Mouse (Mus musculus) neural tube, embryonic 14.5 days (tissue): ENCODE measurements at regions not wholly inside any gene's neighbourhood (a gene's known extent, or its start where the extent isn't known, plus 50 kb on each side); places are given as distances from the start of the nearest gene placed in this dataset.

Source experiments
- ATAC-seq: fragments of 200-750 bp; cut with Nextera tagmentation; 2 replicates; pipeline ENCODE4 v1.8.0; 2017; ENCODE audit warnings: low read depth, mild to moderate bottlenecking, moderate TSS enrichment, moderate library complexity
- H3K27ac ChIP-seq: fragments of 300-500 bp; sonication (generic); 2 replicates; pipeline ENCODE4 v1.5.1; 2014; ENCODE audit warnings: low read depth, mild to moderate bottlenecking, control low read depth, low read length, moderate library complexity, mixed read lengths
- H3K27me3 ChIP-seq: fragments of 300-500 bp; sonication (generic); 2 replicates; pipeline ENCODE4 v1.6.1; 2014; ENCODE audit warnings: low read length; ENCODE audit not compliant: control insufficient read depth, insufficient read depth
- H3K36me3 ChIP-seq: fragments of 300-500 bp; sonication (generic); 2 replicates; pipeline ENCODE4 v1.6.1; 2014; ENCODE audit warnings: low read length, mixed read lengths; ENCODE audit not compliant: control insufficient read depth, insufficient read depth
- H3K4me1 ChIP-seq: fragments of 300-500 bp; sonication (generic); 2 replicates; pipeline ENCODE4 v1.6.1; 2014; ENCODE audit warnings: low read length; ENCODE audit not compliant: control insufficient read depth, insufficient read depth
- H3K4me2 ChIP-seq: fragments of 300-500 bp; sonication (generic); 2 replicates; pipeline ENCODE4 v1.6.1; 2014; ENCODE audit warnings: mild to moderate bottlenecking, low read depth, low read length, control low read depth
- H3K4me3 ChIP-seq: fragments of 300-500 bp; sonication (generic); 2 replicates; pipeline ENCODE4 v1.5.1; 2014; ENCODE audit warnings: low read depth, low read length, control low read depth, mixed read lengths
- H3K9ac ChIP-seq: fragments of 300-500 bp; sonication (generic); replicated peaks from 2 replicates; pipeline ENCODE4 v1.6.1; 2014; ENCODE audit warnings: low read depth, mild to moderate bottlenecking, control low read depth, low read length, mixed read lengths
- H3K9me3 ChIP-seq: fragments of 300-500 bp; sonication (generic); 2 replicates; pipeline ENCODE4 v1.6.1; 2016; ENCODE audit warnings: low read length; ENCODE audit not compliant: control insufficient read depth
- WGBS: fragments of 180-500 bp; shearing (Covaris S2); extraction: QIAGEN DNeasy Blood & Tissue Kit; methylation state at CpG from one replicate; pipeline ENCODE4 v1.1.7; 2014; 5-methylcytosine and 5-hydroxymethylcytosine counted together

DNA sequence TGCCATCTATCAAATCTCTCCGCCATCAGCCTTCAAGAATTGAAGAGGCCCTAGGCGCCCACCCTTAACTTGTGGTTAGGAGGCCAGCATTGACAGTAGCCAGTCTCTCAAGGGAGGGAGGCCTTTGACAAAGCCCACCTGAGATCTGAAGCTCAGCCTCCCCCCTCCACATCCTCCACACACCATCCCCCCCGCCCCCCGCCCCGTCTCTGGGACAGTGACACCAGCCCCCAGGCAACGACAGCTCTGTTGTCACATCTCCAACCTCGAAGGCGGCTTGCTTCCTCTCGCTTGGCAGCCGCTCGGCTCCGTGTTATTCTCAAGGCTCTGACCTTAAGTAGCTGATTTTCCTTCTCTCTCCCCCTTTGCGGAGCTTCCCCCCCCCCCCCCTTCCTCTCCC is 55.3 kb upstream of the Sdk2 start:
- WGBS = 38% methylated on average over 12 of the region's 13 CpGs
- no peaks in the 10 kb centered on the region for H3K36me3 ChIP-seq
- no peak overlapping the region for H3K4me3 ChIP-seq
- 0 out of 2 replicates have a peak overlapping the region, but pooled peaks have one; percentile 22 for H3K27ac ChIP-seq
- H3K4me2 ChIP-seq = no peak overlapping the region
- ATAC-seq = no peak
- H3K4me1 ChIP-seq = peaks cover 14% of the 10 kb centered on the region
- no peaks in the 10 kb centered on the region for H3K9me3 ChIP-seq
- no peaks in the 10 kb centered on the region for H3K27me3 ChIP-seq
- H3K9ac ChIP-seq = no peak overlapping the region

DNA sequence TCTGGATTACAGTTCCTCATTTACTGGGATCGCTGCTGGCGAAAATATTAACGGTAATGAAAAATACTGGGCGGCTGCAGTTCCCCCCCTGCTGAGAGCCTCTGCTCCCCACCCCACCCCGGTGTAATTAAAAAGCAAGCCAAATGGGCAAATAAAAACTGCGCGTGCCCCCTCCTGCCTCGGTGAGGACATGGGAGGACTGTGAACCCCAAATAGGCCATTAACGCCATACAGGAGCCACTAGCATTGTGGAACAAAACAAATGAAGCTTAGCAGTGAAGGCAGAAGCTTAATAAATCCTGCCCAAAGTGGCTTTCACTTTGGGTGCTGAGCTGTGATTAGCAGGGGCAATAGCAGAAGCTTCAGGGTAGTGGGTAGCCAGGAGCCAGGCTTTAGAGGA is 52.3 kb upstream of the Sdk2 start:
- H3K9me3 ChIP-seq = no peaks in the 10 kb centered on the region
- H3K4me1 ChIP-seq = peaks cover 14% of the 10 kb centered on the region
- H3K36me3 ChIP-seq = no peaks in the 10 kb centered on the region
- 26% methylated on average over 9 of the region's 9 CpGs for WGBS
- no peak overlapping the region for H3K4me2 ChIP-seq
- no peak overlapping the region for H3K4me3 ChIP-seq
- no peak overlapping the region for H3K9ac ChIP-seq
- no peak overlapping the region for H3K27ac ChIP-seq
- no peaks in the 10 kb centered on the region for H3K27me3 ChIP-seq
- peak; percentile 69; the same call in 1 of the 2 replicates for ATAC-seq
